Mouse (Mus musculus) C2C12 (cell line): ENCODE measurements at regions not wholly inside any gene's neighbourhood (a gene's known extent, or its start where the extent isn't known, plus 50 kb on each side); places are given as distances from the start of the nearest gene placed in this dataset.

ENCODE experiments used
- H3K27me3 ChIP-seq: one replicate; pipeline ENCODE4 v1.6.1; 2011; ENCODE audit not compliant: control insufficient read depth, insufficient read depth, insufficient read length
- H3K36me3 ChIP-seq: one replicate; pipeline ENCODE4 v1.6.1; 2011; ENCODE audit not compliant: control insufficient read depth, insufficient read depth
- H3K4me3 ChIP-seq: one replicate; pipeline ENCODE4 v1.5.1; 2011; ENCODE audit warnings: mild to moderate bottlenecking, control low read depth; ENCODE audit not compliant: poor library complexity, insufficient read depth, severe bottlenecking
- H3K79me2 ChIP-seq: one replicate; pipeline ENCODE4 v1.6.1; 2011; ENCODE audit not compliant: control insufficient read depth, insufficient read depth
- H3K79me3 ChIP-seq: one replicate; pipeline ENCODE4 v1.6.1; 2011; ENCODE audit warnings: low read depth, control low read depth
- H3ac ChIP-seq: one replicate; pipeline ENCODE3; 2011; ENCODE audit warnings: low read depth; ENCODE audit not compliant: control insufficient read depth, insufficient read length
- CEBPB ChIP-seq: IDR thresholded peaks from one replicate; pipeline ENCODE4 v1.6.1; 2011; ENCODE audit warnings: low read depth, mild to moderate bottlenecking, control low read depth, moderate library complexity
- CTCF ChIP-seq: IDR thresholded peaks from one replicate; pipeline ENCODE4 v1.5.1; 2011; ENCODE audit not compliant: control insufficient read depth, insufficient read depth, insufficient read length
- FOSL1 ChIP-seq: IDR thresholded peaks from one replicate; pipeline ENCODE4 v1.8.0; 2011; ENCODE audit warnings: mild to moderate bottlenecking, low read length; ENCODE audit not compliant: poor library complexity, insufficient read depth, severe bottlenecking
- MAX ChIP-seq: IDR thresholded peaks from one replicate; pipeline ENCODE4 v1.6.1; 2011; ENCODE audit warnings: mild to moderate bottlenecking, control low read depth
- MYOD1 ChIP-seq: IDR thresholded peaks from one replicate; pipeline ENCODE4 v1.6.1; 2011; ENCODE audit warnings: low read depth; ENCODE audit not compliant: control insufficient read depth, insufficient read length
- MYOG ChIP-seq: IDR thresholded peaks from one replicate; pipeline ENCODE4 v1.6.1; 2011; ENCODE audit not compliant: control insufficient read depth, insufficient read length; ENCODE audit errors: extremely low read depth
- USF1 ChIP-seq: IDR thresholded peaks from one replicate; pipeline ENCODE4 v1.6.1; 2011; ENCODE audit warnings: low read depth, mild to moderate bottlenecking, control low read depth, moderate library complexity

- no peaks in the 10 kb centered on the region for H3K79me2 ChIP-seq
- H3K4me3 ChIP-seq = no peak overlapping the region
- H3K79me3 ChIP-seq = no peaks in the 10 kb centered on the region
- H3K36me3 ChIP-seq = no peaks in the 10 kb centered on the region
- no peak overlapping the region for H3ac ChIP-seq
- TF ChIP-seq CTCF (no peak), USF1 (no peak), FOSL1 (no peak), MYOD1 (no peak), CEBPB (no peak)
- no peaks in the 10 kb centered on the region for H3K27me3 ChIP-seq
Measured at GRCm38 (mm10) chr12:36748345-36748744, 360.0 kb upstream of the Meox2 start.

- Histone ChIP-seq H3ac (no peak overlapping the region), H3K36me3 (no peaks in the 10 kb centered on the region), H3K79me3 (no peaks in the 10 kb centered on the region), H3K4me3 (no peak overlapping the region), H3K27me3 (no peaks in the 10 kb centered on the region), H3K79me2 (no peaks in the 10 kb centered on the region)
- no peak for TF ChIP-seq FOSL1
- no peak for TF ChIP-seq CTCF
- no peak for TF ChIP-seq MYOD1
- no peak for TF ChIP-seq CEBPB
- TF ChIP-seq MAX = no peak
- TF ChIP-seq USF1 = no peak
- no peak for TF ChIP-seq MYOG
Measured at GRCm38 (mm10) chr12:36765315-36766058, 342.9 kb upstream of the Meox2 start.

GRCm38 (mm10) chr12:36766167-36766566, 342.2 kb upstream of the Meox2 start:
- no peaks in the 10 kb centered on the region for H3K79me2 ChIP-seq
- no peak overlapping the region for H3ac ChIP-seq
- H3K4me3 ChIP-seq = no peak overlapping the region
- no peaks in the 10 kb centered on the region for H3K36me3 ChIP-seq
- no peaks in the 10 kb centered on the region for H3K27me3 ChIP-seq
- H3K79me3 ChIP-seq = no peaks in the 10 kb centered on the region
- TF ChIP-seq USF1 = no peak
- TF ChIP-seq CEBPB = no peak

GRCm38 (mm10) chr12:36780761-36781160, 327.6 kb upstream of the Meox2 start:
- H3K36me3 ChIP-seq = no peaks in the 10 kb centered on the region
- H3K79me2 ChIP-seq = no peaks in the 10 kb centered on the region
- H3ac ChIP-seq = no peak overlapping the region
- H3K79me3 ChIP-seq = no peaks in the 10 kb centered on the region
- no peak for TF ChIP-seq MYOD1
- no peak for TF ChIP-seq CTCF
- TF ChIP-seq MAX = no peak
- TF ChIP-seq MYOG = no peak
- TF ChIP-seq CEBPB = no peak
- no peak for TF ChIP-seq FOSL1
- no peak for TF ChIP-seq USF1
- H3K4me3 ChIP-seq = no peak overlapping the region
- H3K27me3 ChIP-seq = no peaks in the 10 kb centered on the region

GRCm38 (mm10) chr12:36790866-36791265, 317.5 kb upstream of the Meox2 start:
- no peaks in the 10 kb centered on the region for H3K36me3 ChIP-seq
- no peak overlapping the region for H3K4me3 ChIP-seq
- H3K79me3 ChIP-seq = no peaks in the 10 kb centered on the region
- H3ac ChIP-seq = no peak overlapping the region
- H3K79me2 ChIP-seq = no peaks in the 10 kb centered on the region
- TF ChIP-seq FOSL1 = no peak
- no peak for TF ChIP-seq CEBPB
- TF ChIP-seq USF1 = no peak
- no peak for TF ChIP-seq MYOD1
- TF ChIP-seq MAX = no peak
- TF ChIP-seq MYOG = no peak
- TF ChIP-seq CTCF = no peak
- no peaks in the 10 kb centered on the region for H3K27me3 ChIP-seq

- no peaks in the 10 kb centered on the region for H3K79me2 ChIP-seq
- H3K27me3 ChIP-seq = no peaks in the 10 kb centered on the region
- H3ac ChIP-seq = no peak overlapping the region
- no peak overlapping the region for H3K4me3 ChIP-seq
- H3K36me3 ChIP-seq = no peaks in the 10 kb centered on the region
- H3K79me3 ChIP-seq = no peaks in the 10 kb centered on the region
- no peak for TF ChIP-seq MYOD1
- TF ChIP-seq USF1 = no peak
- TF ChIP-seq CTCF = no peak
- no peak for TF ChIP-seq MYOG
- no peak for TF ChIP-seq MAX
- TF ChIP-seq FOSL1 = no peak
- TF ChIP-seq CEBPB = no peak
Measured at GRCm38 (mm10) chr12:36791430-36791829, 316.9 kb upstream of the Meox2 start.
